Comparison of ENCODE assay signal across 10 mouse cellular contexts in genomic region chr4:134058166-134058715, GRCm38 (mm10). TPM values are rescaled to one million over a fixed set of nuclear protein-coding genes. Genes with fewer than 3 reads are reported as not detected.
DNase-seq lines count a peak whose midpoint lies in the region; ATAC-seq and TF ChIP-seq lines count a peak whose summit lies in the region.
"Had no signal": no experiment of that assay in that cellular context is flagged by ENCODE, and none has a peak within 500 bp of the region (broad histone marks: within the 10 kb centered on the region; RNA-seq: fewer than 3 reads in every experiment).

No protein-coding gene starts in this region.

- 29% methylated on average over 14 of the region's 14 CpGs for WGBS in hindbrain, embryonic 12.5 days
- WGBS in hindbrain, embryonic 13.5 days: 29% methylated on average over 14 of the region's 14 CpGs
- WGBS in hindbrain, postnatal 0 days: 29% methylated on average over 14 of the region's 14 CpGs
- WGBS in small intestine, adult 2 months: 50% methylated on average over 14 of the region's 14 CpGs

- H3K27me3 ChIP-seq in hindbrain, embryonic 12.5 days: peaks cover 22% of the 10 kb centered on the region
- H3K27me3 ChIP-seq in hindbrain, embryonic 13.5 days: peaks cover 44% of the 10 kb centered on the region
- H3K27me3 ChIP-seq in ES-Bruce4 (ENCODE audit: control insufficient read depth, insufficient read depth, low read length, poor library complexity, severe bottlenecking): no peaks in the 10 kb centered on the region
- H3K27me3 ChIP-seq in hindbrain, postnatal 0 days (ENCODE audit: insufficient read depth, low read length): no peaks in the 10 kb centered on the region
- H3K27me3 ChIP-seq in small intestine, adult 2 months (ENCODE audit: control insufficient read depth, insufficient read depth, low read length): no peaks in the 10 kb centered on the region

- no peak overlapping the region for H3K27ac ChIP-seq in hindbrain, embryonic 12.5 days
- no peak overlapping the region for H3K27ac ChIP-seq in hindbrain, embryonic 13.5 days
- H3K27ac ChIP-seq in ES-Bruce4 (ENCODE audit: insufficient read depth, low read length): peak overlapping the region; percentile 52
- H3K27ac ChIP-seq in hindbrain, postnatal 0 days: no peak overlapping the region
- 0 out of 2 replicates have a peak overlapping the region, but pooled peaks have one; percentile 13 for H3K27ac ChIP-seq in small intestine, adult 2 months (ENCODE audit: insufficient read depth, low read depth, low read length)

- ATAC-seq in hindbrain, embryonic 12.5 days (ENCODE audit: low FRiP score): no peak
- ATAC-seq in hindbrain, embryonic 13.5 days (ENCODE audit: low FRiP score): no peak
- ATAC-seq in hindbrain, postnatal 0 days: no peak

- no peaks in the 10 kb centered on the region for H3K36me3 ChIP-seq in hindbrain, embryonic 12.5 days
- H3K36me3 ChIP-seq in hindbrain, embryonic 13.5 days: no peaks in the 10 kb centered on the region
- H3K36me3 ChIP-seq in ES-Bruce4 (ENCODE audit: control insufficient read depth, insufficient read depth, low read length, poor library complexity, severe bottlenecking): no peaks in the 10 kb centered on the region
- H3K36me3 ChIP-seq in hindbrain, postnatal 0 days (ENCODE audit: insufficient read depth, low read length): no peaks in the 10 kb centered on the region
- no peaks in the 10 kb centered on the region for H3K36me3 ChIP-seq in small intestine, adult 2 months (ENCODE audit: control insufficient read depth, insufficient read depth, low read length)

- no peaks in the 10 kb centered on the region for H3K9me3 ChIP-seq in hindbrain, embryonic 12.5 days (replicated peaks)
- no peaks in the 10 kb centered on the region for H3K9me3 ChIP-seq in hindbrain, embryonic 13.5 days
- no peaks in the 10 kb centered on the region for H3K9me3 ChIP-seq in ES-Bruce4 (replicated peaks; ENCODE audit: control insufficient read depth, insufficient read depth, low read length, poor library complexity, severe bottlenecking)
- H3K9me3 ChIP-seq in hindbrain, postnatal 0 days (ENCODE audit: low read length): no peaks in the 10 kb centered on the region

- no peak overlapping the region for H3K4me3 ChIP-seq in hindbrain, embryonic 12.5 days
- no peak overlapping the region for H3K4me3 ChIP-seq in hindbrain, embryonic 13.5 days
- peak overlapping the region; percentile 53 for H3K4me3 ChIP-seq in ES-Bruce4 (ENCODE audit: low read depth, low read length)
- H3K4me3 ChIP-seq in hindbrain, postnatal 0 days (ENCODE audit: low read length): no peak overlapping the region
- 0 out of 2 replicates have a peak overlapping the region, but pooled peaks have one; percentile 6 for H3K4me3 ChIP-seq in small intestine, adult 2 months (ENCODE audit: low read depth, low read length)

- no peak for TF ChIP-seq CTCF in ES-Bruce4 (IDR thresholded peaks at IDR 0.05; ENCODE audit: low read depth, low read length)
- no peak for TF ChIP-seq CTCF in hindbrain, postnatal 0 days (IDR thresholded peaks at IDR 0.05; ENCODE audit: low read depth)
- no peak for TF ChIP-seq CTCF in small intestine, adult 2 months (IDR thresholded peaks at IDR 0.05; ENCODE audit: extremely low read depth, insufficient read length, insufficient replicate concordance, low read depth, low read length)

- H3K4me1 ChIP-seq in hindbrain, embryonic 12.5 days: no peaks in the 10 kb centered on the region
- no peaks in the 10 kb centered on the region for H3K4me1 ChIP-seq in hindbrain, embryonic 13.5 days (replicated peaks)
- H3K4me1 ChIP-seq in ES-Bruce4 (ENCODE audit: control insufficient read depth, insufficient read depth, low read length): peaks cover 13% of the 10 kb centered on the region
- no peaks in the 10 kb centered on the region for H3K4me1 ChIP-seq in hindbrain, postnatal 0 days (ENCODE audit: insufficient read depth, low read length)
- peaks cover 30% of the 10 kb centered on the region for H3K4me1 ChIP-seq in small intestine, adult 2 months (ENCODE audit: control insufficient read depth, insufficient read depth, insufficient read length, low read length)

- H3K4me2 ChIP-seq in hindbrain, embryonic 12.5 days (replicated peaks): peak overlapping the region; percentile 26
- H3K4me2 ChIP-seq in hindbrain, embryonic 13.5 days: no peak overlapping the region
- no peak overlapping the region for H3K4me2 ChIP-seq in hindbrain, postnatal 0 days (ENCODE audit: low read depth, low read length)

- TF ChIP-seq EP300 in ES-Bruce4 (IDR thresholded peaks at IDR 0.05; ENCODE audit: insufficient read depth, low read depth, low read length): 0 out of 2 replicates have a peak, but pooled peaks have one; percentile 27

- no peak overlapping the region for H3K9ac ChIP-seq in hindbrain, embryonic 12.5 days
- no peak overlapping the region for H3K9ac ChIP-seq in hindbrain, embryonic 13.5 days
- H3K9ac ChIP-seq in ES-Bruce4 (ENCODE audit: low read depth, poor library complexity, severe bottlenecking): peak overlapping the region; percentile 3; the same call in 1 of the 2 replicates
- H3K9ac ChIP-seq in hindbrain, postnatal 0 days (replicated peaks; ENCODE audit: low read length): no peak overlapping the region

- peak; percentile 27 for TF ChIP-seq POLR2A in ES-Bruce4 (IDR thresholded peaks at IDR 0.05; ENCODE audit: insufficient read depth, low read length)
- no peak for TF ChIP-seq POLR2A in small intestine, adult 2 months (IDR thresholded peaks at IDR 0.05; ENCODE audit: low read depth, low read length)

- DNase-seq in hindbrain, postnatal 0 days (ENCODE audit: low spot score): peak; percentile 18
- no peak for DNase-seq in urinary bladder, adult 18-20 months (ENCODE audit: low spot score in 2 of 2)
- no peak for DNase-seq in frontal cortex, postnatal 36 days (ENCODE audit: low spot score in 2 of 2)
- DNase-seq in cerebellum, postnatal 4 days (ENCODE audit: low spot score in 2 of 2): no peak
- DNase-seq: kidney, adult 9 months; lung, postnatal 14 days had no signal

RNA-seq across cellular contexts. Expression of gene Crybg2, which starts 2.4 kb away (rescaled TPM):
- 2.3 and 2.5 TPM in 2 replicates for polyA plus RNA-seq in hindbrain, embryonic 12.5 days (2016; fragmentation: Nextera tagmentation; extraction: Ambion mirVana)
- polyA plus RNA-seq in hindbrain, embryonic 13.5 days (2015; fragmentation: Nextera tagmentation; extraction: Ambion mirVana): 0.49 and 1.1 TPM in 2 replicates
- polyA plus RNA-seq in ES-Bruce4 (2011; ENCODE audit: insufficient read depth, insufficient read length, low read depth, missing spikeins): 19.2 and 26.1 TPM in 2 replicates
- total RNA-seq in hindbrain, postnatal 0 days (2014; rRNA removed): 1.7 and 2.8 TPM in 2 replicates
- polyA plus RNA-seq in hindbrain, postnatal 0 days (2015; fragmentation: Nextera tagmentation; extraction: Ambion mirVana): 5.9 and 6.7 TPM in 2 replicates
- 57.7 and 92.5 TPM in 2 replicates for polyA plus RNA-seq in small intestine, adult 2 months (2012; rRNA removed)

RNA-seq across cellular contexts. Expression of gene Zfp683, which starts 4.6 kb away (rescaled TPM):
- not detected in 2 replicates for polyA plus RNA-seq in hindbrain, embryonic 12.5 days (2016; fragmentation: Nextera tagmentation; extraction: Ambion mirVana)
- not detected in 2 replicates for polyA plus RNA-seq in hindbrain, embryonic 13.5 days (2015; fragmentation: Nextera tagmentation; extraction: Ambion mirVana)
- not detected in 2 replicates for polyA plus RNA-seq in ES-Bruce4 (2011; ENCODE audit: insufficient read depth, insufficient read length, low read depth, missing spikeins)
- not detected in 2 replicates for total RNA-seq in hindbrain, postnatal 0 days (2014; rRNA removed)
- not detected in 2 replicates for polyA plus RNA-seq in hindbrain, postnatal 0 days (2015; fragmentation: Nextera tagmentation; extraction: Ambion mirVana)
- polyA plus RNA-seq in small intestine, adult 2 months (2012; rRNA removed): 0.24 and 1.3 TPM in 2 replicates

RNA-seq across cellular contexts. Expression of gene Cd52, which starts 36.6 kb away (rescaled TPM):
- 4.8 and 5.0 TPM in 2 replicates for polyA plus RNA-seq in hindbrain, embryonic 12.5 days (2016; fragmentation: Nextera tagmentation; extraction: Ambion mirVana)
- polyA plus RNA-seq in hindbrain, embryonic 13.5 days (2015; fragmentation: Nextera tagmentation; extraction: Ambion mirVana): 3.9 TPM in 2 replicates
- not detected in 2 replicates for polyA plus RNA-seq in ES-Bruce4 (2011; ENCODE audit: insufficient read depth, insufficient read length, low read depth, missing spikeins)
- total RNA-seq in hindbrain, postnatal 0 days (2014; rRNA removed): not detected in 2 replicates
- 2.7 TPM in 2 replicates for polyA plus RNA-seq in hindbrain, postnatal 0 days (2015; fragmentation: Nextera tagmentation; extraction: Ambion mirVana)
- polyA plus RNA-seq in small intestine, adult 2 months (2012; rRNA removed): 21.7 and 35.1 TPM in 2 replicates

RNA-seq across cellular contexts. Expression of gene Lin28a, which starts 39.6 kb away (rescaled TPM):
- polyA plus RNA-seq in hindbrain, embryonic 12.5 days (2016; fragmentation: Nextera tagmentation; extraction: Ambion mirVana): 1.4 TPM in 2 replicates
- polyA plus RNA-seq in hindbrain, embryonic 13.5 days (2015; fragmentation: Nextera tagmentation; extraction: Ambion mirVana): 0.17 and 0.31 TPM in 2 replicates
- polyA plus RNA-seq in ES-Bruce4 (2011; ENCODE audit: insufficient read depth, insufficient read length, low read depth, missing spikeins): 201 and 217 TPM in 2 replicates
- not detected in 2 replicates for total RNA-seq in hindbrain, postnatal 0 days (2014; rRNA removed)
- polyA plus RNA-seq in hindbrain, postnatal 0 days (2015; fragmentation: Nextera tagmentation; extraction: Ambion mirVana): 0.05 TPM in 1 of 2 replicates, not detected in the other
- not detected in 2 replicates for polyA plus RNA-seq in small intestine, adult 2 months (2012; rRNA removed)

RNA-seq across cellular contexts. Expression of gene Ubxn11, which starts 44.1 kb away (rescaled TPM):
- polyA plus RNA-seq in hindbrain, embryonic 12.5 days (2016; fragmentation: Nextera tagmentation; extraction: Ambion mirVana): 11.6 and 13.4 TPM in 2 replicates
- 14.7 and 16.0 TPM in 2 replicates for polyA plus RNA-seq in hindbrain, embryonic 13.5 days (2015; fragmentation: Nextera tagmentation; extraction: Ambion mirVana)
- 10.4 and 11.6 TPM in 2 replicates for polyA plus RNA-seq in ES-Bruce4 (2011; ENCODE audit: insufficient read depth, insufficient read length, low read depth, missing spikeins)
- total RNA-seq in hindbrain, postnatal 0 days (2014; rRNA removed): 3.5 and 8.9 TPM in 2 replicates
- 14.0 and 14.6 TPM in 2 replicates for polyA plus RNA-seq in hindbrain, postnatal 0 days (2015; fragmentation: Nextera tagmentation; extraction: Ambion mirVana)
- polyA plus RNA-seq in small intestine, adult 2 months (2012; rRNA removed): 2.8 and 4.5 TPM in 2 replicates

Comparison
In these comparisons a context has a peak if more than half of its experiments do, and no peak if none do; other contexts are left out.
1. H3K27ac ChIP-seq: peak in ES-Bruce4 (single experiment) and small intestine, adult 2 months (single experiment); none in hindbrain, embryonic 12.5 days (single experiment), hindbrain, embryonic 13.5 days (single experiment) and hindbrain, postnatal 0 days (single experiment).
2. H3K4me3 ChIP-seq: peak in ES-Bruce4 (single experiment) and small intestine, adult 2 months (single experiment); none in hindbrain, embryonic 12.5 days (single experiment), hindbrain, embryonic 13.5 days (single experiment) and hindbrain, postnatal 0 days (single experiment).